Mouse (Mus musculus) left cerebral cortex, postnatal 10 days (tissue): ENCODE results near the gene Crot. TPM values are rescaled to one million over a fixed set of nuclear protein-coding genes. Genes with fewer than 3 reads are reported as not detected.

ENCODE experiments used
- DNase-seq, 2 experiments: peaks; one replicate each; pipeline ENCODE4 v3.0.0; 2021 to 2022; ENCODE audit warnings: low spot score in 2 of 2, mixed read lengths in 1 of 2; ENCODE audit errors: extremely low spot score in 1 of 2
- intact Hi-C: fragments of 180-260 bp; cut with DNase I; formaldehyde crosslinking; loops from one replicate; pipeline ENCODE4 v1.15.1; 2025
- total RNA-seq, 2 experiments: library from RNA; stranded (reverse); gene quantifications; 2 replicates each; pipeline ENCODE4 v1.2.3; 2021

The Crot gene
- total RNA-seq, 2 experiments from 2014 or later: 17.5 to 21.3 TPM

- DNase-seq: no peak
- intact Hi-C loops: no loop called here
Observed at GRCm38 (mm10) chr5:8916400-8916799, 80.7 kb downstream of the Crot start.

Other genes with a start within 250 kb of the Crot start
- gene Abcb1b, start 199.2 kb downstream of the Crot start, total RNA-seq: 1 to 10 TPM; 2.6 to 2.9 TPM
- 1 to 10 TPM; 3.1 to 3.5 TPM for gene Abcb4, start 103.6 kb downstream of the Crot start, total RNA-seq
- gene Tmem243, start 103.3 kb upstream of the Crot start, total RNA-seq: 1 to 10 TPM; 5.5 to 6.9 TPM
- gene Dmtf1, start 164.5 kb upstream of the Crot start, total RNA-seq: 10 to 100 TPM; 46.7 to 48.0 TPM